Mouse (Mus musculus) hindbrain, embryonic 11.5 days (tissue): ENCODE results near the gene Creld2. TPM values are rescaled to one million over a fixed set of nuclear protein-coding genes. Genes with fewer than 3 reads are reported as not detected.
A peak's percentile ranks its signal among the peaks of the same experiment; 100 is the strongest.

Source experiments
- ATAC-seq: fragments of 200-750 bp; cut with Nextera tagmentation; 2 replicates; pipeline ENCODE4 v1.8.0; 2017; ENCODE audit warnings: mild to moderate bottlenecking, moderate TSS enrichment, moderate library complexity; ENCODE audit not compliant: low FRiP score
- DNase-seq: peaks from one replicate; pipeline ENCODE4 v3.0.0-alpha.2; 2015; ENCODE audit warnings: low spot score
- H3K27ac ChIP-seq: fragments of 300-500 bp; sonication (generic); 2 replicates; pipeline ENCODE4 v1.5.1; 2014; ENCODE audit warnings: mild to moderate bottlenecking, low read depth, low read length
- H3K27me3 ChIP-seq: fragments of 300-500 bp; sonication (generic); 2 replicates; pipeline ENCODE4 v1.6.1; 2014; ENCODE audit warnings: mild to moderate bottlenecking, low read length, moderate library complexity, mixed read lengths; ENCODE audit not compliant: control insufficient read depth, insufficient read depth
- H3K36me3 ChIP-seq: fragments of 300-500 bp; sonication (generic); 2 replicates; pipeline ENCODE4 v1.6.1; 2014; ENCODE audit warnings: mild to moderate bottlenecking, low read length, moderate library complexity, mixed read lengths; ENCODE audit not compliant: control insufficient read depth, insufficient read depth
- H3K4me1 ChIP-seq: fragments of 300-500 bp; sonication (generic); replicated peaks from 2 replicates; pipeline ENCODE4 v1.6.1; 2014; ENCODE audit warnings: low read length, mixed read lengths; ENCODE audit not compliant: control insufficient read depth, insufficient read depth
- H3K4me2 ChIP-seq: fragments of 300-500 bp; sonication (generic); replicated peaks from 2 replicates; pipeline ENCODE4 v1.6.1; 2014; ENCODE audit warnings: mild to moderate bottlenecking, low read depth, low read length
- H3K4me3 ChIP-seq: fragments of 300-500 bp; sonication (generic); 2 replicates; pipeline ENCODE4 v1.5.1; 2014; ENCODE audit warnings: low read depth, low read length
- H3K9ac ChIP-seq: fragments of 300-500 bp; sonication (generic); 2 replicates; pipeline ENCODE4 v1.6.1; 2014; ENCODE audit warnings: low read depth, low read length
- H3K9me3 ChIP-seq: fragments of 300-500 bp; sonication (generic); 2 replicates; pipeline ENCODE4 v1.6.1; 2016; ENCODE audit warnings: low read length; ENCODE audit not compliant: control insufficient read depth
- WGBS: fragments of 180-500 bp; shearing (Covaris S2); extraction: QIAGEN DNeasy Blood & Tissue Kit; methylation state at CpG from one replicate; pipeline ENCODE4 v1.1.7; 2014; 5-methylcytosine and 5-hydroxymethylcytosine counted together
- polyA plus RNA-seq: library from polyadenylated mRNA; unstranded; fragments of >200 nt; fragmentation: Nextera tagmentation; extraction: Ambion mirVana; gene quantifications from 2 replicates; pipeline ENCODE4 v1.2.1, GENCODE M21; 2014

The Creld2 gene
- polyA plus RNA-seq, 1 experiment from 2014 or later = 89.5 TPM

GRCm38 (mm10) chr15:88842300-88842673 lies 22.8 kb downstream of the Creld2 start:
- H3K9ac ChIP-seq = no peak overlapping the region
- WGBS = 81% methylated on average over 3 of the region's 3 CpGs
- no peak for DNase-seq
- H3K27me3 ChIP-seq = no peaks in the 10 kb centered on the region
- no peaks in the 10 kb centered on the region for H3K36me3 ChIP-seq
- no peaks in the 10 kb centered on the region for H3K9me3 ChIP-seq
- no peak overlapping the region for H3K4me2 ChIP-seq
- H3K4me1 ChIP-seq = 0 out of 2 replicates have a peak, but pooled peaks cover 3% of the 10 kb centered on the region
- no peak for ATAC-seq
- no peak overlapping the region for H3K27ac ChIP-seq
- H3K4me3 ChIP-seq = no peak overlapping the region

DNA sequence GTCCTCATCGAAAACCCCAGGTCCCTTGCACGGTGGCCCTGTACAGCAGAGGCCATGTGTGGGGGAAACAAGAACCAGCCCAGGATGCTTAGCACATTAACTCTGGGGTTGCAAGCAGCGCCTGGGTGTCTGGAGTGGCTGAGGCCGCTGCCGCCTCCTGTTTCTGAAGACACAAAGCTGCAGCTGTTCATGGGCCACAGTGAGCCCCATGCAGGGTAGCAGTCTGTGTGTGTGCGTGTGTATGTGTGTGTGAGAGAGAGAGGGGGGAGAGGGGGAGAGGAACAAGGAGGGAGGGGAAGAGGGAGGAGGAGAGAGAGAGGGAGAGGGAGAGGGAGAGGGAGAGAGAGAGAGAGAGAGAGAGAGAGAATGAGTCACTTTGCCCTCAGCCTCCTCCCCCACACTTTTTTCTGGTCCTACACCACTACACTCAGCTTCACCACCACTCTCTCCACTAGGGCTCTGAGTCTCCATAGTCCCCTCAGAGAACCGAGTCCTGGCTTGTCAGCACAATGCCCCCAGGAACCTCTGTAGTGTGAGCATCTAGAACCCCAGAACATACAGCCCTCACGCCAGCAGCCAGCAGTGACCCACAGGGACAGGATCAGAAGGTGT lies 24.1 kb downstream of the Creld2 start:
- no peak for ATAC-seq
- DNase-seq = peak; percentile 21

DNA sequence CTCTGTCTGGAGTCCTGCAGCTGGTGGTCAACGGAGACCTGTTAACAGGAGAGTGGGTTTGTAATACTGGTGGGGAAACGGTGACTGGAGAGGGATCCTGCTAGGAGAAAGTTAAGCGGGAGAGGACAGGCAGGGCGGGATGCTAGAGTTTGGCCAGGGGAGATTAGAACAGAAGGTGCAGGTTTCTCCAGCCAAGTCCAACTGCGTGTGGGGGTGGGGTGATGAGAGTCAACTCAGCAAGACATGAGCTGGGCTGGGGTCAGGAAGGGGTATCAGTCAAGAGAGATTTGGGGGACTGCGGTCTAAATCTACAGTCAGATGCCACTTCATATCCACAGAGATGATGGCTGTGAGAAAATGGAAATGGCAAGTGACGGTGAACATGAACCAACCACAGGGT lies 25.5 kb downstream of the Creld2 start:
- Histone ChIP-seq H3K9ac (no peak overlapping the region), H3K27me3 (no peaks in the 10 kb centered on the region)

More for the DNA sequence above, 24.1 kb downstream of the Creld2 start:
- Histone ChIP-seq H3K4me3 (no peak overlapping the region), H3K27ac (no peak overlapping the region), H3K36me3 (no peaks in the 10 kb centered on the region), H3K4me1 (0 out of 2 replicates have a peak, but pooled peaks cover 3% of the 10 kb centered on the region), H3K27me3 (no peaks in the 10 kb centered on the region), H3K9ac (no peak overlapping the region), H3K4me2 (no peak overlapping the region), H3K9me3 (no peaks in the 10 kb centered on the region)
- WGBS = 50% methylated on average over 8 of the region's 8 CpGs

GRCm38 (mm10) chr15:88848661-88849060 lies 29.2 kb downstream of the Creld2 start:
- Histone ChIP-seq H3K4me2 (no peak overlapping the region), H3K9me3 (no peaks in the 10 kb centered on the region), H3K27ac (no peak overlapping the region), H3K4me1 (no peaks in the 10 kb centered on the region), H3K36me3 (no peaks in the 10 kb centered on the region), H3K27me3 (no peaks in the 10 kb centered on the region), H3K4me3 (no peak overlapping the region), H3K9ac (no peak overlapping the region)
- WGBS = 100% methylated on average over 1 of the region's 1 CpGs
- no peak for ATAC-seq
- DNase-seq = no peak

More for the DNA sequence above, 25.5 kb downstream of the Creld2 start:
- no peaks in the 10 kb centered on the region for H3K36me3 ChIP-seq
- WGBS = 93% methylated on average over 7 of the region's 7 CpGs
- H3K9me3 ChIP-seq = no peaks in the 10 kb centered on the region
- DNase-seq (no peak), ATAC-seq (no peak)
- H3K27ac ChIP-seq = no peak overlapping the region
- no peaks in the 10 kb centered on the region for H3K4me1 ChIP-seq
- no peak overlapping the region for H3K4me2 ChIP-seq
- no peak overlapping the region for H3K4me3 ChIP-seq

DNA sequence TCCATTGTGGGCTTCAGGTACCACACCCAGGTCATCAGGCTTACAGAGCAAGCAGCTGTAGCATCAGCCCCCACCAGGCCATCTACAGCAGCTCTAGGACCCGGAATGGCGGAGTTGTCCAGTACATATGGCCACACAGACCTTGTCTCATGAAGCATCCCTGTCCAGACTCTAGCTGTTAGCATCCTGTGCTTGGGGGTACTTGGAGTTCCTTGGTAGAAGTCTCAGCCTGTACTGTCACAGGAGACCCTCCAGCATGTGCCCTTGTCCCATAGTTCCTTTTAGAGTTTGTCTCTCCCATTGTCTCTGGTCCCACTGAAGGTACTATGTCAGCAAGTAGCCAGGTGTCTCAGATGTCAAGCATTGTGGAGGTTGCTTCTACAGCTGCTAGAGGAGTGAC lies 30.2 kb downstream of the Creld2 start:
- 88% methylated on average over 2 of the region's 2 CpGs for WGBS
- H3K9ac ChIP-seq = no peak overlapping the region
- no peak for DNase-seq
- H3K4me1 ChIP-seq = no peaks in the 10 kb centered on the region
- no peaks in the 10 kb centered on the region for H3K9me3 ChIP-seq
- H3K27me3 ChIP-seq = no peaks in the 10 kb centered on the region
- H3K27ac ChIP-seq = no peak overlapping the region
- ATAC-seq = no peak
- H3K36me3 ChIP-seq = no peaks in the 10 kb centered on the region
- no peak overlapping the region for H3K4me3 ChIP-seq
- H3K4me2 ChIP-seq = no peak overlapping the region

GRCm38 (mm10) chr15:88850146-88850826 lies 30.8 kb downstream of the Creld2 start:
- no peaks in the 10 kb centered on the region for H3K9me3 ChIP-seq
- H3K27me3 ChIP-seq = no peaks in the 10 kb centered on the region
- no peak overlapping the region for H3K27ac ChIP-seq
- 60% methylated on average over 10 of the region's 10 CpGs for WGBS
- no peaks in the 10 kb centered on the region for H3K4me1 ChIP-seq
- no peaks in the 10 kb centered on the region for H3K36me3 ChIP-seq
- no peak for DNase-seq
- H3K9ac ChIP-seq = no peak overlapping the region
- ATAC-seq = no peak
- H3K4me3 ChIP-seq = no peak overlapping the region
- H3K4me2 ChIP-seq = no peak overlapping the region

DNA sequence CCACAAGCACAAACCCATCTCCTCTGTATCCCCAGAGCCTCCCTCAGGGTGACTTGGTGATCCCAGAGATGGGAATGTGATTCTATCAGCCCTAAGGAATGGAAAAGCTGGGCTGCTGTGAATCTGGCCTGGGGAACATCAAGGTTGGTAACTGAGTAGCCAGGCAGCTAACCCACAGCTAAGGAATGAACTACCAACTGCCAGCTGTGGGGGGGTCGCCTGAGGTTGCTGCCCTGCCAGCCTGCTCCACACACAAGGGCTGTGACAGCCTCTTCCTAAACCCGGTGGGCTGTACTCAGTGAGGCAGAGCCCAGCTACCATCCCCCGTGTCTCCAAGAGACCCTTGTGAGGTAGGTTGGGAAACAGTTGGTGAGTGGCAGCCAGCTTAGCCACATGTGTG lies 31.6 kb downstream of the Creld2 start:
- H3K36me3 ChIP-seq = no peaks in the 10 kb centered on the region
- H3K4me3 ChIP-seq = no peak overlapping the region
- no peaks in the 10 kb centered on the region for H3K27me3 ChIP-seq
- 60% methylated on average over 3 of the region's 3 CpGs for WGBS
- H3K27ac ChIP-seq = no peak overlapping the region
- H3K4me1 ChIP-seq = no peaks in the 10 kb centered on the region
- ATAC-seq = no peak
- no peak overlapping the region for H3K4me2 ChIP-seq
- no peaks in the 10 kb centered on the region for H3K9me3 ChIP-seq
- DNase-seq = no peak
- H3K9ac ChIP-seq = no peak overlapping the region

- Histone ChIP-seq H3K9me3 (no peaks in the 10 kb centered on the region), H3K27ac (no peak overlapping the region), H3K4me3 (no peak overlapping the region), H3K4me1 (no peaks in the 10 kb centered on the region), H3K9ac (no peak overlapping the region), H3K36me3 (no peaks in the 10 kb centered on the region), H3K27me3 (no peaks in the 10 kb centered on the region), H3K4me2 (no peak overlapping the region)
- WGBS = 90% methylated on average over 10 of the region's 10 CpGs
- DNase-seq (no peak), ATAC-seq (no peak)
Measured at GRCm38 (mm10) chr15:88851507-88852149, 32.2 kb downstream of the Creld2 start.

- DNase-seq = no peak
- ATAC-seq = no peak
- Histone ChIP-seq H3K9me3 (no peaks in the 10 kb centered on the region), H3K4me1 (no peaks in the 10 kb centered on the region), H3K4me2 (no peak overlapping the region), H3K9ac (no peak overlapping the region), H3K4me3 (no peak overlapping the region), H3K27ac (no peak overlapping the region), H3K27me3 (no peaks in the 10 kb centered on the region), H3K36me3 (no peaks in the 10 kb centered on the region)
- WGBS = 86% methylated on average over 9 of the region's 9 CpGs
Measured at GRCm38 (mm10) chr15:88853106-88853505, 33.7 kb downstream of the Creld2 start.
